Mouse (Mus musculus) CH12.LX (cell line): ENCODE measurements around the gene Prelid3b. TPM values are rescaled to one million over a fixed set of nuclear protein-coding genes. Genes with fewer than 3 reads are reported as not detected.

Source experiments
- DNase-seq: peaks from one replicate; pipeline ENCODE4 v3.0.0-alpha.2; 2013; ENCODE audit errors: extremely low read depth
- H3K27ac ChIP-seq: 2 replicates; pipeline ENCODE4 v1.5.1; 2012; ENCODE audit warnings: low read depth, mild to moderate bottlenecking, control low read depth, moderate library complexity; ENCODE audit not compliant: insufficient read depth
- H3K27me3 ChIP-seq: replicated peaks from 2 replicates; pipeline ENCODE3; 2012; ENCODE audit warnings: inconsistent platforms
- H3K36me3 ChIP-seq, 2 experiments: replicated peaks in 1 of 2; 2 replicates each; pipeline versions ENCODE3 to v1.6.1; 2012; ENCODE audit warnings: inconsistent platforms in 1 of 2, low read length in 1 of 2, mild to moderate bottlenecking in 1 of 2, mixed read lengths in 1 of 2, moderate library complexity in 1 of 2; ENCODE audit not compliant: control insufficient read depth in 1 of 2, insufficient read depth in 1 of 2
- H3K4me1 ChIP-seq, 2 experiments: 2 replicates each; pipeline ENCODE4 v1.6.1; 2012; ENCODE audit warnings: inconsistent platforms in 1 of 2, moderate library complexity in 1 of 2; ENCODE audit not compliant: insufficient read depth in 2 of 2, control insufficient read depth in 1 of 2
- H3K4me2 ChIP-seq: 2 replicates; pipeline ENCODE4 v1.6.1; 2012; ENCODE audit warnings: low read depth, mild to moderate bottlenecking, control low read depth; ENCODE audit not compliant: poor library complexity, insufficient read depth, severe bottlenecking
- H3K4me3 ChIP-seq, 3 experiments: fragments of 150-350 bp in 1 of 3; sonication (generic) in 1 of 3; replicated peaks in 1 of 3; 2 replicates each; pipeline versions ENCODE3 to v1.5.1; 2011 to 2012; ENCODE audit warnings: low read depth in 2 of 3, low read length in 2 of 3, mild to moderate bottlenecking in 2 of 3, moderate library complexity in 2 of 3, control low read depth in 1 of 3, improper control_type of control experiment in 1 of 3, inconsistent platforms in 1 of 3, mixed read lengths in 1 of 3; ENCODE audit not compliant: poor library complexity in 1 of 3
- H3K79me2 ChIP-seq: replicated peaks from 2 replicates; pipeline ENCODE4 v1.6.1; 2012; ENCODE audit warnings: mild to moderate bottlenecking, moderate library complexity; ENCODE audit not compliant: control insufficient read depth, poor library complexity, insufficient read depth, severe bottlenecking; ENCODE audit errors: extremely low read depth
- H3K9ac ChIP-seq: 2 replicates; pipeline ENCODE4 v1.6.1; 2012; ENCODE audit warnings: low read depth, mild to moderate bottlenecking, control low read depth, moderate library complexity; ENCODE audit not compliant: insufficient read depth
- H3K9me3 ChIP-seq: replicated peaks from 2 replicates; pipeline ENCODE3; 2012; ENCODE audit warnings: low read length, inconsistent platforms, mixed read lengths
- CHD1 ChIP-seq: IDR thresholded peaks from 2 replicates; pipeline ENCODE4 v1.6.1; 2012; ENCODE audit warnings: low read depth, low read length, improper control_type of control experiment, inconsistent platforms
- CHD2 ChIP-seq: IDR thresholded peaks from 2 replicates; pipeline ENCODE4 v1.6.1; 2011; ENCODE audit warnings: low read length, improper control_type of control experiment
- CTCF ChIP-seq, 2 experiments: IDR thresholded peaks in 1 of 2; conservative IDR thresholded peaks in 1 of 2; 2 replicates each; pipeline ENCODE4 v1.5.1; 2011 to 2012; ENCODE audit warnings: low read depth in 2 of 2, low read length in 2 of 2, improper control_type of control experiment in 1 of 2, inconsistent platforms in 1 of 2, mild to moderate bottlenecking in 1 of 2, moderate library complexity in 1 of 2
- E2F4 ChIP-seq: IDR thresholded peaks from 2 replicates; pipeline ENCODE4 v1.6.1; 2011; ENCODE audit warnings: low read depth, low read length, improper control_type of control experiment; ENCODE audit not compliant: insufficient replicate concordance
- EP300 ChIP-seq: IDR thresholded peaks from 2 replicates; pipeline ENCODE4 v1.6.1; 2011; ENCODE audit warnings: low read length, improper control_type of control experiment
- ETS1 ChIP-seq: conservative IDR thresholded peaks from 2 replicates; pipeline ENCODE4 v1.6.1; 2012; ENCODE audit warnings: low read depth, mild to moderate bottlenecking, inconsistent platforms, low read length, improper control_type of control experiment, moderate library complexity
- HCFC1 ChIP-seq: IDR thresholded peaks from 2 replicates; pipeline ENCODE4 v1.6.1; 2012; ENCODE audit warnings: low read depth, mild to moderate bottlenecking, inconsistent platforms, low read length, improper control_type of control experiment
- IRF4 ChIP-seq: IDR thresholded peaks from 2 replicates; pipeline ENCODE4 v1.6.1; 2014; ENCODE audit warnings: low read depth, mild to moderate bottlenecking, inconsistent platforms, low read length, improper control_type of control experiment
- KAT2A ChIP-seq: IDR thresholded peaks from 2 replicates; pipeline ENCODE4 v1.6.1; 2012; ENCODE audit warnings: low read length, improper control_type of control experiment, inconsistent platforms; ENCODE audit not compliant: insufficient replicate concordance
- MEF2A ChIP-seq: IDR thresholded peaks from 2 replicates; pipeline ENCODE4 v1.6.1; 2014; ENCODE audit warnings: low read depth, mild to moderate bottlenecking, inconsistent platforms, low read length, improper control_type of control experiment, borderline replicate concordance
- NELFE ChIP-seq: IDR thresholded peaks from 2 replicates; pipeline ENCODE4 v1.6.1; 2011; ENCODE audit warnings: low read depth, low read length, improper control_type of control experiment
- PAX5 ChIP-seq: IDR thresholded peaks from 2 replicates; pipeline ENCODE4 v1.6.1; 2012; ENCODE audit warnings: low read length, inconsistent platforms, mixed read lengths
- RCOR1 ChIP-seq: conservative IDR thresholded peaks from 2 replicates; pipeline ENCODE4 v1.6.1; 2012; ENCODE audit warnings: low read depth, mild to moderate bottlenecking, inconsistent platforms, low read length, improper control_type of control experiment
- SIN3A ChIP-seq: IDR thresholded peaks from 2 replicates; pipeline ENCODE4 v1.6.1; 2012; ENCODE audit warnings: low read length, improper control_type of control experiment, inconsistent platforms
- SMC3 ChIP-seq: IDR thresholded peaks from 2 replicates; pipeline ENCODE4 v1.6.1; 2011; ENCODE audit warnings: low read depth, low read length, improper control_type of control experiment
- TBP ChIP-seq: conservative IDR thresholded peaks from 2 replicates; pipeline ENCODE4 v1.6.1; 2011; ENCODE audit warnings: low read depth, low read length, improper control_type of control experiment
- TCF12 ChIP-seq: IDR thresholded peaks from 2 replicates; pipeline ENCODE4 v1.6.1; 2014; ENCODE audit warnings: low read depth, mild to moderate bottlenecking, inconsistent platforms, low read length, improper control_type of control experiment
- UBTF ChIP-seq: IDR thresholded peaks from 2 replicates; pipeline ENCODE4 v1.6.1; 2012; ENCODE audit warnings: low read depth, mild to moderate bottlenecking, inconsistent platforms, low read length, improper control_type of control experiment, moderate library complexity
- USF1 ChIP-seq: IDR thresholded peaks from 2 replicates; pipeline ENCODE4 v1.6.1; 2014; ENCODE audit warnings: low read depth, mild to moderate bottlenecking, inconsistent platforms, low read length, improper control_type of control experiment
- USF2 ChIP-seq: conservative IDR thresholded peaks from 2 replicates; pipeline ENCODE4 v1.6.1; 2011; ENCODE audit warnings: low read depth, low read length, improper control_type of control experiment
- ZKSCAN1 ChIP-seq: IDR thresholded peaks from 2 replicates; pipeline ENCODE4 v1.6.1; 2012; ENCODE audit warnings: low read depth, inconsistent platforms, low read length, improper control_type of control experiment, borderline replicate concordance
- ZMIZ1 ChIP-seq: IDR thresholded peaks from 2 replicates; pipeline ENCODE4 v1.6.1; 2012; ENCODE audit warnings: low read depth, mild to moderate bottlenecking, inconsistent platforms, low read length, improper control_type of control experiment
- ZNF384 ChIP-seq: IDR thresholded peaks from 2 replicates; pipeline ENCODE4 v1.6.1; 2012; ENCODE audit warnings: low read depth, low read length, improper control_type of control experiment, inconsistent platforms
- dilution Hi-C: fragments of 300-500 bp; cut with MboI; formaldehyde crosslinking; loops from 2 replicates; pipeline ENCODE4 v1.14.3; 2020; ENCODE audit warnings: low sequenced_read_pairs; ENCODE audit not compliant: extremely low pct_unique_long_range_greater_than_20kb, extremely low pct_ligation_motif_present
- in situ Hi-C: fragments of 300-500 bp; cut with MboI; formaldehyde crosslinking; loops from 3 replicates; pipeline ENCODE4 v1.14.3; 2019; ENCODE audit warnings: low sequenced_read_pairs, low pct_ligation_motif_present, low pct_unique_long_range_greater_than_20kb, mixed read lengths
- polyA plus RNA-seq: library from polyadenylated mRNA; unstranded; fragments of >175 nt; gene quantifications from 2 replicates; pipeline ENCODE4 v1.2.1, GENCODE M21; 2012; ENCODE audit warnings: low read depth; ENCODE audit not compliant: insufficient read length
- total RNA-seq, 2 experiments: library from RNA; depleted of rRNA; stranded (reverse); fragments of 300-350 nt in 1 of 2; fragments of >200 nt in 1 of 2; gene quantifications; 2 replicates each; pipeline ENCODE4 v1.2.3; 2012 to 2014

Prelid3b gene
- total and polyA plus RNA-seq, 3 experiments, result 90.3 to 187 (median 179) TPM

- no peak for TF ChIP-seq CTCF (conservative IDR thresholded peaks at IDR 0.05 in 1 of 2, IDR thresholded peaks at IDR 0.05 in 1 of 2; ENCODE audit: low read depth in 2 of 2, low read length in 2 of 2)
- TF ChIP-seq, all 38 proteins: peak for 0
These were observed 14.1 kb upstream of the Prelid3b start (continued) for GRCm38 (mm10) chr2:174487005-174487404.

- H3K4me3 ChIP-seq, result no peak overlapping the region
- dilution Hi-C loops (no loop called here), in situ Hi-C loops (no loop called here)
- no peaks in the 10 kb centered on the region for H3K27me3 ChIP-seq
- H3K4me2 ChIP-seq, result no peak overlapping the region
- no peak overlapping the region for H3K27ac ChIP-seq
- no peaks in the 10 kb centered on the region for H3K36me3 ChIP-seq
- TF ChIP-seq SIN3A (no peak), EP300 (no peak), ZMIZ1 (no peak), USF1 (no peak), IRF4 (no peak), CHD2 (no peak)
- H3K9ac ChIP-seq, result no peak overlapping the region
- H3K79me2 ChIP-seq, result no peaks in the 10 kb centered on the region
- no peaks in the 10 kb centered on the region for H3K9me3 ChIP-seq
- peaks cover 4 to 20% of the 10 kb centered on the region in 2 experiments; a peak in 2 of 4 replicates for H3K4me1 ChIP-seq
- DNase-seq, result no peak
These were observed 5.9 kb upstream of the Prelid3b start for GRCm38 (mm10) chr2:174478746-174479145.

- Histone ChIP-seq H3K9ac (no peak overlapping the region), H3K4me2 (no peak overlapping the region), H3K27ac (no peak overlapping the region), H3K9me3 (no peaks in the 10 kb centered on the region), H3K4me1 (peaks cover 6 to 22% of the 10 kb centered on the region in 2 experiments; a peak in 2 of 4 replicates), H3K27me3 (no peaks in the 10 kb centered on the region), H3K79me2 (no peaks in the 10 kb centered on the region), H3K4me3 (no peak overlapping the region), H3K36me3 (no peaks in the 10 kb centered on the region)
- dilution Hi-C loops, result no loop called here
- TF ChIP-seq USF1, result no peak
- no peak for TF ChIP-seq EP300
- TF ChIP-seq ZKSCAN1, result no peak
- TF ChIP-seq RCOR1, result no peak
- no peak for TF ChIP-seq MEF2A
- no peak for TF ChIP-seq UBTF
- TF ChIP-seq CTCF (conservative IDR thresholded peaks at IDR 0.05 in 1 of 2, IDR thresholded peaks at IDR 0.05 in 1 of 2; ENCODE audit: low read depth in 2 of 2, low read length in 2 of 2), result no peak
- TF ChIP-seq ZNF384, result no peak
- TF ChIP-seq TBP, result no peak
- no peak for TF ChIP-seq KAT2A
- TF ChIP-seq ETS1, result no peak
- no peak for TF ChIP-seq NELFE
- no peak for TF ChIP-seq PAX5
- no peak for TF ChIP-seq SMC3
- no peak for TF ChIP-seq USF2
- no peak for TF ChIP-seq E2F4
- TF ChIP-seq TCF12, result no peak
- no peak for TF ChIP-seq HCFC1
- no peak for TF ChIP-seq CHD1
- no peak for TF ChIP-seq ZMIZ1
- in situ Hi-C loops, result no loop called here
- DNase-seq, result no peak
These were observed 4.8 kb upstream of the Prelid3b start for GRCm38 (mm10) chr2:174477543-174478319.
